Mouse (Mus musculus) limb, embryonic 10.5 days (tissue): ENCODE results near the gene Zfp184. TPM values are rescaled to one million over a fixed set of nuclear protein-coding genes. Genes with fewer than 3 reads are reported as not detected.
A peak's percentile ranks its signal among the peaks of the same experiment; 100 is the strongest.

ENCODE experiments used
- DNase-seq: peaks from one replicate; pipeline ENCODE4 v3.0.0-alpha.2; 2017; ENCODE audit warnings: low spot score
- H3K27ac ChIP-seq: fragments of 300-500 bp; sonication (generic); 2 replicates; pipeline ENCODE4 v1.5.1; 2016; ENCODE audit warnings: mild to moderate bottlenecking
- H3K27me3 ChIP-seq: fragments of 300-500 bp; sonication (generic); 2 replicates; pipeline ENCODE4 v1.6.1; 2016; ENCODE audit warnings: low read depth, mild to moderate bottlenecking; ENCODE audit not compliant: poor library complexity, severe bottlenecking
- H3K36me3 ChIP-seq: fragments of 300-500 bp; sonication (generic); 2 replicates; pipeline ENCODE4 v1.6.1; 2016; ENCODE audit warnings: mild to moderate bottlenecking, moderate library complexity
- H3K4me1 ChIP-seq: fragments of 300-500 bp; sonication (generic); 2 replicates; pipeline ENCODE4 v1.6.1; 2016
- H3K4me3 ChIP-seq: fragments of 300-500 bp; sonication (generic); 2 replicates; pipeline ENCODE4 v1.5.1; 2016; ENCODE audit warnings: mild to moderate bottlenecking, moderate library complexity
- H3K9me3 ChIP-seq: fragments of 300-500 bp; sonication (generic); replicated peaks from 2 replicates; pipeline ENCODE4 v1.6.1; 2016; ENCODE audit warnings: mild to moderate bottlenecking
- WGBS: fragments of 180-500 bp; shearing (Covaris S2); methylation state at CpG from one replicate; pipeline ENCODE4 v1.1.7; 2016; 5-methylcytosine and 5-hydroxymethylcytosine counted together
- polyA plus RNA-seq: library from polyadenylated mRNA; unstranded; fragments of >200 nt; fragmentation: Nextera tagmentation; extraction: Ambion mirVana; gene quantifications from 2 replicates; pipeline ENCODE4 v1.2.1, GENCODE M21; 2016

The Zfp184 gene
- polyA plus RNA-seq, 1 experiment from 2014 or later = 27.0 TPM

GRCm38 (mm10) chr13:21931740-21932139, 13.2 kb upstream of the Zfp184 start:
- no peaks in the 10 kb centered on the region for H3K9me3 ChIP-seq
- H3K27ac ChIP-seq = no peak overlapping the region
- H3K4me1 ChIP-seq = peaks cover 18% of the 10 kb centered on the region
- 41% methylated on average over 6 of the region's 6 CpGs for WGBS
- DNase-seq = no peak
- H3K27me3 ChIP-seq = no peaks in the 10 kb centered on the region
- peak overlapping the region; percentile 13; the same call in 1 of the 2 replicates for H3K4me3 ChIP-seq
- H3K36me3 ChIP-seq = no peaks in the 10 kb centered on the region

GRCm38 (mm10) chr13:21933626-21934548, 11.0 kb upstream of the Zfp184 start:
- no peaks in the 10 kb centered on the region for H3K36me3 ChIP-seq
- DNase-seq = peak; percentile 61
- H3K27me3 ChIP-seq = no peaks in the 10 kb centered on the region
- H3K4me3 ChIP-seq = peak overlapping the region; percentile 48
- peak overlapping the region; percentile 71 for H3K27ac ChIP-seq
- peaks cover 23% of the 10 kb centered on the region for H3K4me1 ChIP-seq
- WGBS = 3% methylated on average over 28 of the region's 28 CpGs
- no peaks in the 10 kb centered on the region for H3K9me3 ChIP-seq

GRCm38 (mm10) chr13:21934982-21935791, 9.7 kb upstream of the Zfp184 start:
- Histone ChIP-seq H3K9me3 (no peaks in the 10 kb centered on the region), H3K36me3 (no peaks in the 10 kb centered on the region), H3K27ac (no peak overlapping the region), H3K27me3 (no peaks in the 10 kb centered on the region), H3K4me1 (peaks cover 23% of the 10 kb centered on the region), H3K4me3 (peak overlapping the region; percentile 47)
- DNase-seq = peak; percentile 75
- WGBS = 7% methylated on average over 17 of the region's 17 CpGs

- 2% methylated on average over 7 of the region's 7 CpGs for WGBS
- Histone ChIP-seq H3K4me3 (peak overlapping the region; percentile 47), H3K27ac (no peak overlapping the region), H3K36me3 (no peaks in the 10 kb centered on the region), H3K4me1 (peaks cover 23% of the 10 kb centered on the region), H3K9me3 (no peaks in the 10 kb centered on the region), H3K27me3 (no peaks in the 10 kb centered on the region)
- DNase-seq = peak; percentile 36
These were observed 9.1 kb upstream of the Zfp184 start for GRCm38 (mm10) chr13:21935833-21936232.

GRCm38 (mm10) chr13:21936968-21937367, 7.9 kb upstream of the Zfp184 start:
- no peaks in the 10 kb centered on the region for H3K36me3 ChIP-seq
- under 1% methylated on average over 17 of the region's 17 CpGs for WGBS
- H3K4me3 ChIP-seq = peak overlapping the region; percentile 47
- H3K27ac ChIP-seq = no peak overlapping the region
- H3K9me3 ChIP-seq = no peaks in the 10 kb centered on the region
- no peaks in the 10 kb centered on the region for H3K27me3 ChIP-seq
- DNase-seq = peak; percentile 84
- peaks cover 23% of the 10 kb centered on the region for H3K4me1 ChIP-seq

GRCm38 (mm10) chr13:21940213-21940612, 4.7 kb upstream of the Zfp184 start:
- Histone ChIP-seq H3K4me1 (peaks cover 12% of the 10 kb centered on the region), H3K9me3 (no peaks in the 10 kb centered on the region), H3K36me3 (no peaks in the 10 kb centered on the region), H3K27ac (0 out of 2 replicates have a peak overlapping the region, but pooled peaks have one; percentile 36), H3K27me3 (no peaks in the 10 kb centered on the region), H3K4me3 (peak overlapping the region; percentile 58)
- WGBS = under 1% methylated on average over 19 of the region's 19 CpGs
- DNase-seq = peak; percentile 90

- no peaks in the 10 kb centered on the region for H3K27me3 ChIP-seq
- H3K27ac ChIP-seq = no peak overlapping the region
- H3K36me3 ChIP-seq = no peaks in the 10 kb centered on the region
- peak; percentile 78 for DNase-seq
- H3K4me1 ChIP-seq = peaks cover 10% of the 10 kb centered on the region
- H3K9me3 ChIP-seq = no peaks in the 10 kb centered on the region
- H3K4me3 ChIP-seq = peak overlapping the region; percentile 58
- under 1% methylated on average over 16 of the region's 16 CpGs for WGBS
These were observed 4.0 kb upstream of the Zfp184 start for GRCm38 (mm10) chr13:21940811-21941321.

- Histone ChIP-seq H3K4me1 (peaks cover 14% of the 10 kb centered on the region), H3K9me3 (no peaks in the 10 kb centered on the region), H3K27ac (no peak overlapping the region), H3K36me3 (peaks cover 21% of the 10 kb centered on the region), H3K27me3 (no peaks in the 10 kb centered on the region), H3K4me3 (no peak overlapping the region)
- 82% methylated on average over 1 of the region's 1 CpGs for WGBS
- DNase-seq = peak; percentile 2
These were observed 1.2 kb upstream of the Zfp184 start for GRCm38 (mm10) chr13:21943644-21944043.

GRCm38 (mm10) chr13:21944592-21944925, 335 bp upstream of the Zfp184 start:
- H3K4me1 ChIP-seq = peaks cover 14% of the 10 kb centered on the region
- peak overlapping the region; percentile 93 for H3K27ac ChIP-seq
- peak overlapping the region; percentile 82 for H3K4me3 ChIP-seq
- 2% methylated on average over 7 of the region's 7 CpGs for WGBS
- no peaks in the 10 kb centered on the region for H3K27me3 ChIP-seq
- DNase-seq = no peak
- no peaks in the 10 kb centered on the region for H3K9me3 ChIP-seq
- peaks cover 30% of the 10 kb centered on the region for H3K36me3 ChIP-seq

- Histone ChIP-seq H3K4me3 (no peak overlapping the region), H3K27ac (no peak overlapping the region), H3K36me3 (no peaks in the 10 kb centered on the region), H3K27me3 (no peaks in the 10 kb centered on the region), H3K4me1 (0 out of 2 replicates have a peak, but pooled peaks cover 2% of the 10 kb centered on the region), H3K9me3 (no peaks in the 10 kb centered on the region)
- DNase-seq = no peak
- WGBS = 54% methylated on average over 1 of the region's 1 CpGs
These were observed 24.4 kb downstream of the Zfp184 start for GRCm38 (mm10) chr13:21969269-21969668.

- WGBS = 68% methylated on average over 2 of the region's 2 CpGs
- Histone ChIP-seq H3K4me1 (0 out of 2 replicates have a peak, but pooled peaks cover 2% of the 10 kb centered on the region), H3K36me3 (no peaks in the 10 kb centered on the region), H3K27ac (no peak overlapping the region), H3K27me3 (no peaks in the 10 kb centered on the region), H3K4me3 (no peak overlapping the region), H3K9me3 (no peaks in the 10 kb centered on the region)
- no peak for DNase-seq
These were observed 24.9 kb downstream of the Zfp184 start for GRCm38 (mm10) chr13:21969816-21970215.

GRCm38 (mm10) chr13:21971641-21972040, 26.7 kb downstream of the Zfp184 start:
- WGBS = 36% methylated on average over 3 of the region's 3 CpGs
- no peak overlapping the region for H3K4me3 ChIP-seq
- DNase-seq = no peak
- no peaks in the 10 kb centered on the region for H3K27me3 ChIP-seq
- H3K36me3 ChIP-seq = no peaks in the 10 kb centered on the region
- H3K4me1 ChIP-seq = 0 out of 2 replicates have a peak, but pooled peaks cover 2% of the 10 kb centered on the region
- H3K27ac ChIP-seq = no peak overlapping the region
- no peaks in the 10 kb centered on the region for H3K9me3 ChIP-seq
